Mouse (Mus musculus) hindbrain, postnatal 0 days (tissue): ENCODE results near the gene Acsl5. TPM values are rescaled to one million over a fixed set of nuclear protein-coding genes. Genes with fewer than 3 reads are reported as not detected.

Experiments used
- ATAC-seq: fragments of 200-750 bp; cut with Nextera tagmentation; 2 replicates; pipeline ENCODE4 v1.8.0; 2017; ENCODE audit warnings: mild to moderate bottlenecking, moderate TSS enrichment, moderate library complexity
- DNase-seq: peaks from one replicate; pipeline ENCODE4 v3.0.0-alpha.2; 2015; ENCODE audit warnings: low spot score
- H3K27ac ChIP-seq: fragments of 300-500 bp; sonication (generic); 2 replicates; pipeline ENCODE4 v1.5.1; 2014; ENCODE audit warnings: mild to moderate bottlenecking
- H3K27me3 ChIP-seq: fragments of 300-500 bp; sonication (generic); 2 replicates; pipeline ENCODE4 v1.6.1; 2014; ENCODE audit warnings: low read length, mixed read lengths; ENCODE audit not compliant: insufficient read depth
- H3K36me3 ChIP-seq: fragments of 300-500 bp; sonication (generic); 2 replicates; pipeline ENCODE4 v1.6.1; 2014; ENCODE audit warnings: low read length, mixed read lengths; ENCODE audit not compliant: insufficient read depth
- H3K4me1 ChIP-seq: fragments of 300-500 bp; sonication (generic); 2 replicates; pipeline ENCODE4 v1.6.1; 2014; ENCODE audit warnings: antibody characterized with exemption, low read length, mixed read lengths; ENCODE audit not compliant: insufficient read depth
- H3K4me2 ChIP-seq: fragments of 300-500 bp; sonication (generic); 2 replicates; pipeline ENCODE4 v1.6.1; 2014; ENCODE audit warnings: low read depth, mild to moderate bottlenecking, low read length, moderate library complexity, mixed read lengths
- H3K4me3 ChIP-seq: fragments of 300-500 bp; sonication (generic); 2 replicates; pipeline ENCODE4 v1.5.1; 2014; ENCODE audit warnings: low read length
- H3K9ac ChIP-seq: fragments of 300-500 bp; sonication (generic); replicated peaks from 2 replicates; pipeline ENCODE4 v1.6.1; 2014; ENCODE audit warnings: mild to moderate bottlenecking, low read length, moderate library complexity, mixed read lengths
- H3K9me3 ChIP-seq: fragments of 300-500 bp; sonication (generic); 2 replicates; pipeline ENCODE4 v1.6.1; 2016; ENCODE audit warnings: low read length, mixed read lengths
- CTCF ChIP-seq: IDR thresholded peaks from 2 replicates; pipeline ENCODE4 v1.5.1; 2016; ENCODE audit warnings: antibody characterized with exemption, control low read depth, low read depth
- WGBS: fragments of 180-500 bp; shearing (Covaris S2); extraction: QIAGEN DNeasy Blood & Tissue Kit; methylation state at CpG from one replicate; pipeline ENCODE4 v1.1.7; 2014; 5-methylcytosine and 5-hydroxymethylcytosine counted together
- polyA plus RNA-seq: library from polyadenylated mRNA; unstranded; fragments of >200 nt; fragmentation: Nextera tagmentation; extraction: Ambion mirVana; gene quantifications from 2 replicates; pipeline ENCODE4 v1.2.1, GENCODE M21; 2015
- total RNA-seq: library from RNA; depleted of rRNA; stranded (reverse); fragments of >200 nt; gene quantifications from 2 replicates; pipeline ENCODE4 v1.2.3, GENCODE M21; 2014

The Acsl5 gene
- total and polyA plus RNA-seq, 2 experiments from 2014 or later: 13.2 to 15.6 TPM

DNA sequence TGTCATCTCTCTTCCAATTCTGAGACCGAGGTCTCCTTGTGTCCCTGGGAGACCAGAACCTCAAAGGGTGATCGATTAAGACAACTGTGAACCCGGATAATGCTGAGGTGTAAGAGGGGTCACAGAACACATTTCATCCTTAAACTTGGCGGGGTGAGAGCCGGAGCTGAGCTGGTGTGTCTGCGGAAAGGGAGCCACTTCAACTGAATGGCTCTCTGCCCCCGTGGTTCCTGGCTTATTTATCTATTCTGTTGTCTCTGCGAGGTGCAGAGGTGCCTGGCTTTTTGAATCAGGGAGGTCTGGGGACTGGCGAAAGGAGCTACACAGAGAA is 1.5 kb downstream of the Acsl5 start:
- peak overlapping the region; percentile 61 for H3K27ac ChIP-seq
- no peaks in the 10 kb centered on the region for H3K36me3 ChIP-seq
- 0 out of 2 replicates have a peak, but pooled peaks cover 6% of the 10 kb centered on the region for H3K4me1 ChIP-seq
- peak overlapping the region; percentile 52 for H3K4me3 ChIP-seq
- no peak for TF ChIP-seq CTCF
- DNase-seq (no peak), ATAC-seq (peak; percentile 11; the same call in 1 of the 2 replicates)
- H3K9me3 ChIP-seq: no peaks in the 10 kb centered on the region
- WGBS: 2% methylated on average over 9 of the region's 9 CpGs
- H3K4me2 ChIP-seq: peak overlapping the region; percentile 79
- H3K9ac ChIP-seq: peak overlapping the region; percentile 49
- no peaks in the 10 kb centered on the region for H3K27me3 ChIP-seq

DNA sequence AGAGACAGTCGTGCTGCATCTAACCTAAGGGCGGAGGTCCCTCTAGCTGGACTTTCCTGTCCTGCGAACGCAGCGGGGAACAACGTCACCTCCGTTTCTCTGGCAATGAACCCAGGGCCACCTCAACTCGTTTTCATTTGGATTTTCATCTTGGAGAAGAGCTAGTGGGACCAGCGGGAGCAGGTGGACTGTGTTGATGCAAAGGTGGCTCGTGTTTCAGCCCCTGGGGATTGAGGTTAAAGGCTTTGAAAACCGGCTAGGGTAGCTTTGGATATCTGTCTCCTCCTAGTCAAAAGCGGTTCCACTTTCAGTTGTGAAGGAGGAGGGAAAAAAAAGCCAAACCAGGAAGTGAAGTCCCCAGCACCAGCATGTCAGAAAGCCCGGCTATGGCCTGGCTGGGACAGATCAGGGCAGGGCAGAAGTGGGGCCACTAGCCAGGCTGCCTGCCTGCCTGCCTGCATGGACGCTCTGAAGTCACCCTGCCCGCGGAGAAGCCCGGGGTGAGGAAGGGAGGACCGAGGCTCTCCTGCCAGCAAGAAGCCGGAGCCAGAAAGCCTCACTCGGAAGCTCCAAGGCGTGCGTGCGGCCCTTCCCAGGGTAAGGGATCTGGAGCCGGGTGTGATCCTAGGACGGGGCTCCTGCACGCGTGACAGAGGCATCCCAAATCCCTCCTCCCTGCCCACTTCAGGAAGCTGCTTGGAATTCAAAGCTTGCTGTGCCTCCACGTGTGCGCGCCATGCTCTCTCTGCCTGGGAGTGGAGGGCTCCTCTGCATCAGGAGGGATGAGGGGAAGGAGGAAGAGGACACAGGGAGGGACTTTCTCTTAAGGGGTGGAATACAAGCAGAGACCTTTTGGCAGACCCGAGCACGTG is 2.1 kb downstream of the Acsl5 start:
- peak overlapping the region; percentile 61 for H3K27ac ChIP-seq
- WGBS: 2% methylated on average over 32 of the region's 32 CpGs
- H3K27me3 ChIP-seq: no peaks in the 10 kb centered on the region
- H3K9ac ChIP-seq: peak overlapping the region; percentile 49
- H3K4me1 ChIP-seq: 0 out of 2 replicates have a peak, but pooled peaks cover 6% of the 10 kb centered on the region
- TF ChIP-seq CTCF: no peak
- no peaks in the 10 kb centered on the region for H3K9me3 ChIP-seq
- H3K4me3 ChIP-seq: peak overlapping the region; percentile 52
- peak overlapping the region; percentile 79 for H3K4me2 ChIP-seq
- ATAC-seq: peak; percentile 78
- H3K36me3 ChIP-seq: no peaks in the 10 kb centered on the region
- DNase-seq: peak; percentile 44

DNA sequence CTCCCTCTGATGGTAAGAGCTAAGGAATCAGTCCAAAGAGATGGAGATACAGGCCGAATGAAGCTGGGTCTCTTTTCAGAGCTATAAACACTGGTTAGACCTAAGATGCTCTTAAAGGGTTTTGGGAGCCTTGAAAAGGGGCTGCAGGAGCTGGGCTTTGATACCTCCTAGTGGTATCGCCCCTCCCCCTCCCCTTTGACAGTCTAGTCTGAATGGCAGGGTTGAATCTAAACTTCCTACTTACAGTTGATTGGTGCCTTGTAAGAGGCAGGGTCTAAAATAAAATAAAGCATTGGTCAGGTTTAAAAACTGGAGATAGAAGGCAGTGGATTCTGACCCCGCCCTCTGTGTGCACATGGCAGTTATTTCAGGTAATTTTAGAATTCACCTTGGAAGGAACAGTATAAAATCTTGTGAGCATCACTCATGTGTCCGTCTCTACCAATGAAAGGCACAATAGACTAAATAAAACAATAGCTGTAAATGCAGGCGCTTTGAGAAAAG is 2.8 kb downstream of the Acsl5 start:
- Histone ChIP-seq H3K4me2 (peak overlapping the region; percentile 79), H3K4me1 (0 out of 2 replicates have a peak, but pooled peaks cover 6% of the 10 kb centered on the region), H3K27ac (peak overlapping the region; percentile 61), H3K27me3 (no peaks in the 10 kb centered on the region), H3K4me3 (peak overlapping the region; percentile 52), H3K36me3 (no peaks in the 10 kb centered on the region), H3K9ac (peak overlapping the region; percentile 49), H3K9me3 (no peaks in the 10 kb centered on the region)
- ATAC-seq: peak; percentile 71; the same call in 1 of the 2 replicates
- no peak for TF ChIP-seq CTCF
- peak; percentile 62 for DNase-seq
- whole genome bisulfite sequencing: 11% methylated on average over 5 of the region's 5 CpGs

- no peak overlapping the region for H3K4me2 ChIP-seq
- no peak overlapping the region for H3K4me3 ChIP-seq
- WGBS: 78% methylated on average over 9 of the region's 9 CpGs
- no peak for DNase-seq
- H3K4me1 ChIP-seq: 0 out of 2 replicates have a peak, but pooled peaks cover 6% of the 10 kb centered on the region
- ATAC-seq: no peak
- no peaks in the 10 kb centered on the region for H3K36me3 ChIP-seq
- no peak for TF ChIP-seq CTCF
- no peak overlapping the region for H3K27ac ChIP-seq
- H3K27me3 ChIP-seq: no peaks in the 10 kb centered on the region
- H3K9me3 ChIP-seq: no peaks in the 10 kb centered on the region
- H3K9ac ChIP-seq: no peak overlapping the region
Observed at GRCm38 (mm10) chr19:55256156-55256555, 4.4 kb downstream of the Acsl5 start.

DNA sequence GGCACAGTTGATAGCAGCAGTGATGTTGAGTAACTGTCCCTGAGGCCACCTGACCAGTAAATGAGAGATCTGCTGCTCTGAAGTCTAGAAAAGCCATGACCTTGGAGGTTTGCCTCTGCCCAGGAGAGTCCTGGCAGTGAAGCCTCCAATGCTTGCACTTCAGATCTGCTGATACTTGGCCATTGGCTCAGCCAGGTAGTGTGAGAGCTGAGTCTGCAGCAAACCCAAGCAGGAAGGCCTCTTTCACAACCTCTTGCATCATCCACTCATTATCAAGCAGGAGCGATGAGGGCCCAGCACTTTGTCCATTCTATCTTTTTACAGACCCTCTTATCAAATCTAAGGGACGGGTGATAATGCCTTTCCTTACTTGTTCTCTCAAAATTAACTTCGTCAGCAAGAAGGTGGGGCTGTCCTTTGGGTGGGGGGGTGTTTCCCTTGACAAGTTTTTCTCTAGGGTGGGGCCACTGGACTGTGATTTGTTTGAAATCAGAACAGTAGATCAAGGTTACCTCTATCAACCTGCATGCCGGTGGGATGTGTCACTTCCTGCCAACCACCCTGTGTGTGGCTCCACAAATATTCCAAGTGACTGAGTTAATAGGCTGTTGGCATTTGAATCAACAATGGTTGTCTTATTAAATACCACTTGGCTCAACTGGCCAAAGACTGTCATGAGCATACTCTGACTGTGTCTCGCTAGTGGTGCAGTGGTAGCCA is 6.1 kb downstream of the Acsl5 start:
- no peak for TF ChIP-seq CTCF
- WGBS: 83% methylated on average over 5 of the region's 5 CpGs
- Histone ChIP-seq H3K36me3 (no peaks in the 10 kb centered on the region), H3K4me3 (no peak overlapping the region), H3K4me2 (no peak overlapping the region), H3K9me3 (no peaks in the 10 kb centered on the region), H3K27me3 (no peaks in the 10 kb centered on the region), H3K4me1 (0 out of 2 replicates have a peak, but pooled peaks cover 6% of the 10 kb centered on the region), H3K9ac (no peak overlapping the region), H3K27ac (no peak overlapping the region)
- DNase-seq: no peak
- no peak for ATAC-seq

DNA sequence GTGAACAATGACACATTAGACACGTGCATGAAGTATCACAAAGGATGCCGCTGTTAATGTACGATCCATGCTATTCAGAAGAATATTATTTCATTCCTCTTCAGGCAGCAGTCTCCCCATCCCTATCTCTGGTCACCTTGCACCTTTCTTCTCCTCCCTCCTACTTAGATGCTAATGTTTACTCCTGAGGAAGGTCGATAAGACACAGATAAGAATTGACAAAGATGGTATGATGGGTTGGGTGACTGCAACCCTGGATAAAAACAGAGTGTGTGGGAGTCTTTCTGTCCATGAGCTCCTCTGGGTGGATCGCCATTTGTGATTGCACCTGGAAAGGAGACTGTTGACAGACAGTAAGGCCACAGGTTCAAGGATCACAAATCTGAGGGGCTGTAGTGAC is 6.8 kb downstream of the Acsl5 start:
- H3K9me3 ChIP-seq: no peaks in the 10 kb centered on the region
- no peak for TF ChIP-seq CTCF
- ATAC-seq: no peak

More for the DNA sequence above, 6.8 kb downstream of the Acsl5 start:
- Histone ChIP-seq H3K9ac (no peak overlapping the region), H3K4me3 (no peak overlapping the region), H3K27ac (no peak overlapping the region), H3K27me3 (no peaks in the 10 kb centered on the region), H3K36me3 (no peaks in the 10 kb centered on the region), H3K4me2 (no peak overlapping the region), H3K4me1 (0 out of 2 replicates have a peak, but pooled peaks cover 6% of the 10 kb centered on the region)
- DNase-seq: no peak
- WGBS: 83% methylated on average over 5 of the region's 5 CpGs
